Comparison of ENCODE assay signal across 28 mouse cellular contexts in the genomic region with DNA sequence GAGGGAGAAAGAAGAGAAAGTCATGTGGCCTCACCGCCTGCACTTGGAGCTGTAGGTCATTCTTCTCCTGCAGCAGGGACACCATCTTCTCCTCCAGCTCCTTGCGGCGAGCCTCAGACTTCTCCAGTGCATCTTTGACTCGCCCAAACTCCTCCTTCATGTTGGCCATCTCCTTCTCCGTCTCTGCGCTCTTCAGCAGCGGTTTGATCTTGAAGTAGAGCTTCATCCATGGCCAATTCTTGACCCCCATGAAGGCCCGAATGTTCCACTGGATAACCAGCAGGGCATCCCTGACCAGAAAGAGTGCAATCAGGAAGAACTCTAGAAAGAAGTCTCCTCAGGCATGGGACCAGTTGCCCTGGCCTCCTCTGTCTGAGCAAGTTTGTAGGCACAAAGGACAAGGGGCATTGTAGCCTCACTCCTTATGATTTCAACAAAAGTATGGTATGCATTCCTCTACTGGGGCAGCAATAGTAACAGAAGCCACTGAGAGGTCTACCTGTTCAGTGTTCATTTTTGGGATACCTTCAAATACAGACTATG. TPM values are rescaled to one million over a fixed set of nuclear protein-coding genes. Genes with fewer than 3 reads are reported as not detected.
A peak's percentile ranks its signal among the peaks of the same experiment; 100 is the strongest.
DNase-seq lines count a peak whose midpoint lies in the region; ATAC-seq lines count a peak whose summit lies in the region.
"Had no signal": no experiment of that assay in that cellular context is flagged by ENCODE, and none has a peak within 500 bp of the region (broad histone marks: within the 10 kb centered on the region; RNA-seq: fewer than 3 reads in every experiment).

No protein-coding gene starts in this region.

- no peak overlapping the region; the same call in 1 of the 2 replicates for H3K4me2 ChIP-seq in heart, embryonic 11.5 days
- no peak overlapping the region for H3K4me2 ChIP-seq in heart, embryonic 13.5 days
- H3K4me2 ChIP-seq: embryonic facial prominence, embryonic 13.5 days; embryonic facial prominence, embryonic 15.5 days; forebrain, embryonic 12.5 days had no signal

- H3K9ac ChIP-seq in heart, embryonic 11.5 days (ENCODE audit: low read depth, low read length), result no peak overlapping the region
- H3K9ac ChIP-seq in heart, embryonic 13.5 days, result peak overlapping the region; percentile 25; the same call in 1 of the 2 replicates
- H3K9ac ChIP-seq: embryonic facial prominence, embryonic 13.5 days; embryonic facial prominence, embryonic 15.5 days; forebrain, embryonic 12.5 days had no signal

- no peaks in the 10 kb centered on the region for H3K9me3 ChIP-seq in heart, embryonic 11.5 days (replicated peaks; ENCODE audit: control insufficient read depth, low read length)
- no peaks in the 10 kb centered on the region for H3K9me3 ChIP-seq in heart, embryonic 13.5 days
- H3K9me3 ChIP-seq: embryonic facial prominence, embryonic 13.5 days; embryonic facial prominence, embryonic 15.5 days; forebrain, embryonic 10.5 days; forebrain, embryonic 12.5 days had no signal

- H3K4me1 ChIP-seq in heart, embryonic 11.5 days (ENCODE audit: control insufficient read depth, insufficient read depth, low read length), result 0 out of 2 replicates have a peak, but pooled peaks cover 4% of the 10 kb centered on the region
- H3K4me1 ChIP-seq in heart, embryonic 13.5 days, result peaks cover 41% of the 10 kb centered on the region
- H3K4me1 ChIP-seq: embryonic facial prominence, embryonic 13.5 days; embryonic facial prominence, embryonic 15.5 days; forebrain, embryonic 10.5 days; forebrain, embryonic 12.5 days had no signal

- DNase-seq in heart, postnatal 4 days, result no peak
- no peak for DNase-seq in heart, adult 9 months (ENCODE audit: low spot score in 2 of 2)
- DNase-seq: adrenal gland, adult 2 months; adrenal gland, postnatal 10 days; adrenal gland, postnatal 25 days; cerebellum, adult 11 months; cerebellum, adult 18-20 months; cerebellum, adult 8-10 months; cerebellum, adult 9-11 months; cerebellum, postnatal 14 days; cerebellum, postnatal 36 days; embryo, embryonic 11 days had no signal

- 0 out of 2 replicates have a peak overlapping the region, but pooled peaks have one; percentile 16 for H3K27ac ChIP-seq in heart, embryonic 11.5 days (ENCODE audit: low read depth, low read length)
- H3K27ac ChIP-seq in heart, embryonic 13.5 days (replicated peaks), result peak overlapping the region; percentile 17; the same call in 1 of the 2 replicates
- H3K27ac ChIP-seq: embryonic facial prominence, embryonic 13.5 days; embryonic facial prominence, embryonic 15.5 days; forebrain, embryonic 10.5 days; forebrain, embryonic 12.5 days had no signal

- peaks cover 6% of the 10 kb centered on the region; the same call in 1 of the 2 replicates for H3K36me3 ChIP-seq in heart, embryonic 11.5 days (ENCODE audit: control insufficient read depth, insufficient read depth, low read length)
- H3K36me3 ChIP-seq in heart, embryonic 13.5 days, result peaks cover 96% of the 10 kb centered on the region
- H3K36me3 ChIP-seq: embryonic facial prominence, embryonic 13.5 days; embryonic facial prominence, embryonic 15.5 days; forebrain, embryonic 10.5 days; forebrain, embryonic 12.5 days had no signal

- ATAC-seq in heart, embryonic 11.5 days (replicated peaks; ENCODE audit: insufficient number of reproducible peaks, low FRiP score, low TSS enrichment), result no peak
- ATAC-seq in heart, embryonic 13.5 days (ENCODE audit: extremely low read depth, insufficient number of reproducible peaks, low FRiP score, low TSS enrichment), result no peak
- ATAC-seq: forebrain, embryonic 14.5 days; forebrain, embryonic 16.5 days had no signal

- 73% methylated on average over 8 of the region's 8 CpGs for WGBS in heart, embryonic 11.5 days (ENCODE audit: insufficient replicate concordance)
- 80% methylated on average over 8 of the region's 8 CpGs for WGBS in heart, embryonic 13.5 days

- no peaks in the 10 kb centered on the region; the same call in 1 of the 2 replicates for H3K27me3 ChIP-seq in heart, embryonic 11.5 days (ENCODE audit: control insufficient read depth, insufficient read depth, low read length)
- H3K27me3 ChIP-seq in heart, embryonic 13.5 days (replicated peaks), result peaks cover 14% of the 10 kb centered on the region; the same call in 1 of the 2 replicates
- H3K27me3 ChIP-seq: embryonic facial prominence, embryonic 13.5 days; embryonic facial prominence, embryonic 15.5 days; forebrain, embryonic 12.5 days had no signal

- no peak overlapping the region for H3K4me3 ChIP-seq in heart, embryonic 11.5 days (ENCODE audit: low read depth, low read length)
- H3K4me3 ChIP-seq in heart, embryonic 13.5 days, result no peak overlapping the region
- H3K4me3 ChIP-seq: embryonic facial prominence, embryonic 13.5 days; embryonic facial prominence, embryonic 15.5 days; erythroblast, embryonic 14.5 days; forebrain, embryonic 10.5 days; forebrain, embryonic 12.5 days had no signal

RNA-seq across cellular contexts. Expression of gene Myh6, which starts 13.0 kb away (rescaled TPM):
- polyA plus RNA-seq in heart, embryonic 11.5 days (2014; fragmentation: Nextera tagmentation; extraction: Ambion mirVana), result 2,306 and 2,903 TPM in 2 replicates
- over 10,000 TPM; 15,879 to 17,172 TPM for total RNA-seq in heart, postnatal 4 days (2021)
- 1,796 and 1,858 TPM in 2 replicates for polyA plus RNA-seq in heart, embryonic 13.5 days (2015; fragmentation: Nextera tagmentation; extraction: Ambion mirVana)
- total RNA-seq: adrenal gland, adult 2 months; adrenal gland, postnatal 25 days; common myeloid progenitor, adult 5-6 weeks; MEL had no signal
- polyA plus RNA-seq: adrenal gland, adult 2 months; erythroblast, embryonic 14.5 days had no signal

RNA-seq across cellular contexts. Expression of gene Cmtm5, which starts 17.7 kb away (rescaled TPM):
- 0.49 and 0.90 TPM in 2 replicates for polyA plus RNA-seq in heart, embryonic 11.5 days (2014; fragmentation: Nextera tagmentation; extraction: Ambion mirVana)
- total RNA-seq in heart, postnatal 4 days (2021), result under 1 TPM in 1 of 2 experiments, not detected in 1; 0.33 TPM
- 0.49 and 0.98 TPM in 2 replicates for polyA plus RNA-seq in heart, embryonic 13.5 days (2015; fragmentation: Nextera tagmentation; extraction: Ambion mirVana)
- total RNA-seq: common myeloid progenitor, adult 5-6 weeks; ES-E14; MEL had no signal
- polyA plus RNA-seq: C2C12; erythroblast, embryonic 14.5 days had no signal

RNA-seq across cellular contexts. Expression of gene Il25, which starts 21.2 kb away (rescaled TPM):
- not detected in 2 replicates for polyA plus RNA-seq in heart, embryonic 11.5 days (2014; fragmentation: Nextera tagmentation; extraction: Ambion mirVana)
- not detected for total RNA-seq in heart, postnatal 4 days (2021)
- not detected in 2 replicates for polyA plus RNA-seq in heart, embryonic 13.5 days (2015; fragmentation: Nextera tagmentation; extraction: Ambion mirVana)
- total RNA-seq: adrenal gland, adult 2 months; adrenal gland, postnatal 10 days; adrenal gland, postnatal 25 days; adrenal gland, postnatal 4 days; common myeloid progenitor, adult 5-6 weeks; MEL had no signal
- polyA plus RNA-seq: C2C12; embryonic facial prominence, embryonic 11.5 days; embryonic facial prominence, embryonic 13.5 days; erythroblast, embryonic 14.5 days; forebrain, embryonic 10.5 days; forebrain, embryonic 12.5 days had no signal

RNA-seq across cellular contexts. Expression of gene Gm17428, which starts 23.0 kb away (rescaled TPM):
- not detected in 2 replicates for polyA plus RNA-seq in heart, embryonic 11.5 days (2014; fragmentation: Nextera tagmentation; extraction: Ambion mirVana)
- not detected for total RNA-seq in heart, postnatal 4 days (2021)
- not detected in 2 replicates for polyA plus RNA-seq in heart, embryonic 13.5 days (2015; fragmentation: Nextera tagmentation; extraction: Ambion mirVana)
- total RNA-seq: adrenal gland, adult 2 months; adrenal gland, postnatal 10 days; adrenal gland, postnatal 25 days; adrenal gland, postnatal 4 days; common myeloid progenitor, adult 5-6 weeks; ES-E14; MEL had no signal
- polyA plus RNA-seq: adrenal gland, adult 2 months; brain, embryonic 14.5 days; C2C12; embryonic facial prominence, embryonic 11.5 days; embryonic facial prominence, embryonic 13.5 days; embryonic facial prominence, embryonic 15.5 days; erythroblast, embryonic 14.5 days; forebrain, embryonic 10.5 days; forebrain, embryonic 12.5 days; forebrain, embryonic 14.5 days; forebrain, embryonic 16.5 days had no signal

RNA-seq across cellular contexts. Expression of gene Efs, which starts 27.8 kb away (rescaled TPM):
- polyA plus RNA-seq in heart, embryonic 11.5 days (2014; fragmentation: Nextera tagmentation; extraction: Ambion mirVana), result 11.0 and 12.7 TPM in 2 replicates
- 10 to 100 TPM; 10.5 to 10.9 TPM for total RNA-seq in heart, postnatal 4 days (2021)
- polyA plus RNA-seq in heart, embryonic 13.5 days (2015; fragmentation: Nextera tagmentation; extraction: Ambion mirVana), result 13.3 and 13.9 TPM in 2 replicates
- total RNA-seq: common myeloid progenitor, adult 5-6 weeks; MEL had no signal
- polyA plus RNA-seq: erythroblast, embryonic 14.5 days had no signal
